Mouse (Mus musculus): Measurements from ENCODE around the gene Tbc1d10a. TPM values are rescaled to one million over a fixed set of nuclear protein-coding genes. Genes with fewer than 3 reads are reported as not detected.
"Not testable (repeated sequence)": the region's sequence is repeated elsewhere in the genome, so short reads cannot be mapped to it uniquely, and the experiment has no call there.

The Tbc1d10a gene
- total RNA-seq, 1 experiment from 2014 or later = 24.8 TPM

DNA sequence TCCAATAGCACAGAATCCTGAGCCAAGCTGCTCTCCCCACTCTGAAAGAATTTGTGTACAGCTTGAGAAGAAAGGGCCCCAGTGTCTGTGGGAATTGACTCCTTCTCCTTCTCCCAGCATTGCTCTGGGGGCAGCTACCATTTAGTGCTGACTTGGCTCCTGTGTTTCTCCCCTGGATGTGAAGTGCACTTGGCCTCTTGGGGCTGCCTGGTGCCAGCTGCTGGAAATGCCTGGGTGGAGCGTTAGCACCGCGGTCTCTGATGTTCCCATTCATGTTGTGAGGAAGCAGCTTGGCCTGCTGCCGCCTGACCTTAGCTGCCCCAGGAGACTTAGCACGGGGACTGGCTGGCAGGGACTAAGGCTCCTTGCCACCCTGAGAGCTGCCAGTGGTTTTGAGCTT lies 12.0 kb upstream of the Tbc1d10a start:
- ATAC-seq (ENCODE audit: extremely low read depth, insufficient number of reproducible peaks, low FRiP score, poor library complexity, severe bottlenecking) = no peak

DNA sequence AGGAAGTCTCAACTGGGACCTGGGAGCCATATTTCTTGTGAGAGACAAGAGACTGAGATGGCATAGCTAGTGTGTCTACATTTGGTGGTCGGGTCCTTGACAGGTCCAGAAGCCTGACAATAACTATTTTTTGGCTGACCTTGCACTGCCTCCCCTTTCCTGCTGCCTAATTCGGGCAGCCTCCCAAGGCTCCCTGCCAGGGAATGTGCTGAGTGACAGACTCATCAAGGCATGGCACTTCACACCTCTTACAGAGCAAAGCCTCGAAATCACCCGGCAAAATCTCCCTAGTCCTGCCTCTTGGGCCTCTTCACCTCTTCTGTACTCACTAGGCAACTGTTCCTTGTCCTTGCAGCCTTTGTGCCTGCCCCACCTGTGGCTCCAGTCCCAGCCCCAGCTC lies 8.9 kb upstream of the Tbc1d10a start:
- no peak for ATAC-seq (ENCODE audit: extremely low read depth, insufficient number of reproducible peaks, low FRiP score, poor library complexity, severe bottlenecking)

DNA sequence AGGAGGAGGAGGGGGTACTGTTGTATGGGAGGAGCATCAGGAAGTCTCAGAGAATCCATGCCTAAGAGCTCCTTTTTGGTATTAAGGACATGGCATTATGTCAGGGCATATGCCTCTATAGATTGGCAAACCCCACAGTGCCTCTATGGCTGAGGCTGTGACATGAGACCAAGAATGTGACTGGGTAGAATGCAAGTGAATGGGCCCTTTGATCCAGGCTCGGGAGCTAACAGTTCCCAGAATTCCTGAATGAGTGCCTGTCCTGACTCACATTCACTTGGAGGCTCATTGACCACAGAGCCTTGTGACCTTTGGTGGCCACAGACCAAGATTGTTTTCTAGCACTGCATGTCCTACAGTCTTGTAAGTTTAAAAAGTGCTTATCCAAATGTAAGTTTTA lies 4.5 kb upstream of the Tbc1d10a start:
- no peak for ATAC-seq (ENCODE audit: extremely low read depth, insufficient number of reproducible peaks, low FRiP score, poor library complexity, severe bottlenecking)

DNA sequence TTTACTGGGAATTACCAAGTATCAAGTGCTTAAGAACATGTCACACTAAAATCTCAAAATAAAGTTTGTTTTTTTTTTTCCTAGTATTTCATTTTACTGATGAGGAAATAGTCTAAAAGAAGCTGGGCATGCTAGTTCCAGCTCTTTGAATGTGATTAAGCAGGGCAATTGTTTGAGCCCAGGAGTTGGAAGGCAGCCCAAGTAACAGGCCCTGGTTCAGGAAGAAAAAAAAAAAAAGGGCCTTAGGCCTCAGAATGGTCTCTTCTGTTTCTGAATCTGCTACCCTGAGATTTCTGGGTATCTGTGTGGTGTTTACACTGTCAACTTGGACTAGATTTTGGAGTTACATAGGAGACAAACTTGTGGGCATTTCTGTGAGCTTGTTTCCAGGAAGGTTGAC lies 3.1 kb upstream of the Tbc1d10a start:
- no peak for ATAC-seq (ENCODE audit: extremely low read depth, insufficient number of reproducible peaks, low FRiP score, poor library complexity, severe bottlenecking)

DNA sequence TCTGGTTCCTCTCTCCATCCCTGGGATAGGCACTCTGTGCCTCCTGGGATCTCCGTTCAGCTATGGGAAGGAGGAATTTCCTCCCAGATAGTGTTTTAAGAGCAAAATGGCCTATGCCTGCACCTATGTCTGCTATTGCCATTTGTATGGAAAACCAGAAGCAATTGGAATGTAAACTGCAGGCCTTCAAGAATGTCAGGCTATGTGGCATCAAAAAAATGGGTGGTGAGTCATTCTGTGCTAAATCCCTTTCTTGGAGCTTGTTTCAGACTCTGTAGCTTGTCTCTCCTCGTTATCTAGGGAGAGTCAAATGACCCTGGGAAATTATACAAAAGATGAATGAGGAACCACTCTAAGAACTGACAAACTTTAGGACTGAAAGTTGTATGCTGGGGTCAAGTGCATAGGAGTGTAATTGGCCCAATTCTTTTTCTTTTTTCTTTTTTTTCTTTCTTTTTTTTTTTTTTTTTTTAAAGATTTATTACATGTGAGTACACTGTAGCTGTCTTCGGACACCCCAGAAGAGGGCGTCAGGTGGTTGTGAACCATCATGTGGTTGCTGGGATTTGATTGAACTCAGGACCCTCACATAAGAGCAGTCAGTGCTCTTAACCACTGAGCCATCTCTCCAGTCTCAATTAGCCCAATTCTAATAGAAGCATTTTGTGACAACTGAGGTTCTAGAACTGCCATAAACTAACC lies 2.2 kb upstream of the Tbc1d10a start:
- ATAC-seq (ENCODE audit: extremely low read depth, insufficient number of reproducible peaks, low FRiP score, poor library complexity, severe bottlenecking) = no peak

DNA sequence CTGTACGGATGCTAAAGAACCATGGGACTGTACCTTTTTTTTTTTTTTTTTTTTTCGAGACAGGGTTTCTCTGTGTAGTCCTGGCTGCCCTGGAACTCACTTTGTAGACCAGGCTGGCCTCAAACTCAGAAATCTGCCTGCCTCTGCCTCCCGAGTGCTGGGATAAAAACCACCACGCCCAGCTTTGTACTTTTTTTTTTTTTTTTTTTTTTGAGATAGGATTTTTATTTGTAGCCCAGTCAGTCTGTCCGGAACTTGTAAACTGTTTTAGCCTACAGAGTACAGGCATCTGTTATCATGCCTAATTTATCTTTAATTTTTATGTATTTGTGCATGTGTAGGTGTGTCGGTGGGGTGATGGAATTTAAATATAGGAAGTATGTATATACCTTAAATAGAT lies 1.1 kb upstream of the Tbc1d10a start:
- not testable (repeated sequence) for ATAC-seq (ENCODE audit: extremely low read depth, insufficient number of reproducible peaks, low FRiP score, poor library complexity, severe bottlenecking)

DNA sequence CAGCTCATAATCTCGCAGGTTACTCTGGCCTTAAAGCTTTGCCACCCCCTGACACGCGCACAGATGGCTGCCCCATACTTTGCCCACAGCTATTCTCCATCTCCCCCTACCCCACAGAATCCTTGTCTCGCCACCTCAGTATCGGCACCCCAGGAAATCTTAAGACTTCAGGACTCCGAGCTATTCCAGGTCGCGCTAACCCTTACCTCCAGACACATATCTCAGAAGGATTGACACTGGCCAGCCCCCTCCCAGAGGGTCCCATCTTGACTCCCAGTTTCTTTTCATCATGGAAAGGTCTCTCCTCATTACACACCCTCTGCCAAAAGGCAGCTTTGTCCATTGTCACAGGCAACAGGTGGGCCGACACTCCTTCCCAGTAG lies 720 bp downstream of the Tbc1d10a start:
- no peak for ATAC-seq (ENCODE audit: extremely low read depth, insufficient number of reproducible peaks, low FRiP score, poor library complexity, severe bottlenecking)

DNA sequence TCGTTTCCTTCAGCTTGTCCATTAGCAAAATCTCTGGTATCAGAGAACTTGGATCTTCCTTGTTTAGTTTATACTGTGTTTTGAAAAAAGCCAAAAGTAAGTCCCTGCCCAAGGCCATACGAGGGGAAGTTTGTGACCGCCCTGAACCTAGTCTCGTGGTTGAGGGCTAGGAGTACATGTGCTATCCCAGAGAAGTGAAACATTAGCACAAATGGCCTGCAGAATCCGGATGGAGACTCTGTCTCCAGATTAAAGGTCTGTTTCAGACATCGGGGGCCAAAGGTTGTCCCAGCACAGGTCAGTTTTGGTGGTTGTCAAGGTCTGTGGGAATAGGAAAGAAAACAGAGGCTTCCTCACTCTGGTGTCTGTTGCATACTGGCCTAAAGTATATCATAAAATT lies 2.6 kb downstream of the Tbc1d10a start:
- no peak for ATAC-seq (ENCODE audit: extremely low read depth, insufficient number of reproducible peaks, low FRiP score, poor library complexity, severe bottlenecking)

DNA sequence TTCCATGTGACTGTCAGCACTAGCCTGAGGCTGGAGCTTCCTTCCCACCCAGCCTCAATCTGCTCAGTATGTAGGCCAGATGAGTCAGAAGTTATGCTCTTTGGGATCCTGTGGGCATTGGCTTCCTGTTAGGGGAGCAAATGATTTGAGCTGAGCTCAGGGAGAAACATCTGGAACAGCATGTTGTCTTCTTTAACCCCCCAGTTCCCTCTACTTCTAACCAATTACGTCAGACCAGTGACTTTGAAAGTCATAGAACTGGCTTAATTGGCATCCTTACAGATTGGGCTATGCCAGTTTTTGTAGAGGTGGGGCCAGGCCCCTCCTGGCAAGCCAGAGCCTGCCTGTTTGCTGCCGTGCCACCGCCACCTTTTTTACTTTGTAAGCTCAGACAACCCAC lies 4.1 kb downstream of the Tbc1d10a start:
- no peak for ATAC-seq (ENCODE audit: extremely low read depth, insufficient number of reproducible peaks, low FRiP score, poor library complexity, severe bottlenecking)

DNA sequence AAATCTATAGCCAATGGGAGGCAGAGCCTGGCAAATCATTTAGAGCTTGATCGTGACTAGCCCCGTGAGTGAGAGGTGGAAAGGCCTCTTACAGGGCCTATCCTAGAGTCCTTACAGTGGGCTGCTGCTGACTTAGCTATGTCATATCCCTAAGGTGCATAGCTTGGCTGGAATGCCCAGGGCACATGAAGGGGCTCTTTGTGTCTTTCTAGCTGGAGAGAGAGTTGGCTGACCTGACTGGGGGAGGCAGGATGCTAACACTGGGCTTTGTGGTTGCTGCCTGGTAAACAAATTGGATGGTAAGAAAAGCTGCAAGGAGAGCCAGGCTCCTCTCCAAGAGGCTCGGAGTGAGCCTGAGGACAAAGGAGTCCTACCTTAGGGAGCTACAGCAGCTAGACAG lies 6.2 kb downstream of the Tbc1d10a start:
- no peak for ATAC-seq (ENCODE audit: extremely low read depth, insufficient number of reproducible peaks, low FRiP score, poor library complexity, severe bottlenecking)

DNA sequence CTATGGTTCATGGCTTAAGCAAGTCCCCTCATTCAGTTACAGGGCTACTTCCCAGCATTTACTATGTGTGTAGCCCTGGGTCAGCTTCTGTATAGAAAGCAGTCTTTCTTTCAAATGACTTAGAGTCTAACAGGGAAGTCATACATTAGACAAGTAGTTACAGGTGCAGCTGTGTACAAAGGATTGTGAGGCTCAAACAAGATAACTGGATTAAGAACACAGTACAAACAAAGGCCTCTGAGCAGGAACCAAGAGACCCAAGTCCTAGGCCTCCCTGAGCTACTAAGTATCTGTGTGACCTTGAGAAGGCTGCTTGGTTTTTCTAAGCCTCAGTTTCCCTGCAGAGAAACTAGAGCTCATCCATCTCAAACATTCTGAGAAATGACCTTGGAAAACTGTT lies 6.8 kb downstream of the Tbc1d10a start:
- ATAC-seq (ENCODE audit: extremely low read depth, insufficient number of reproducible peaks, low FRiP score, poor library complexity, severe bottlenecking) = no peak

DNA sequence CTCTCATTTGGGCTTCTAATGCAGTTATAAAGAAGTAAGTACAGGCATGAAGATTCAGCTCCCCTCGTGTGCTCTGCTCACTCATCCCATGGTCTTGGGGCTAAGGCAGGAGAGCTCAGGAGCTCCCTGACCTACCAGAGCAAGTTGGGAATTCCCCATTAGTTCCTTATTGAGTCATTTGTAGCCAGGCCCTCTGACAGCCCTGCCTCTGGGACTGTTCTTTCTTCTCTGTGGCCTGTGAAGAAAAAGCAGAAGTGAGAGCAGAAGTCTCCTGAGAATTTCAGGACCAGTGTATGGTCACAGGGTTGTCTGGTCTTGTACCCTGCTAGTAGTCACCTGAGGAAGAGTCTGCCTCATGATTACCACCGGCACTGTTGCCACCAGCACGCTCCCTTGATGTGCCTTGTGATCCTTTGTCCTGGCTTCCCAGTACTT lies 9.0 kb downstream of the Tbc1d10a start:
- ATAC-seq (ENCODE audit: extremely low read depth, insufficient number of reproducible peaks, low FRiP score, poor library complexity, severe bottlenecking) = peak; percentile 89

DNA sequence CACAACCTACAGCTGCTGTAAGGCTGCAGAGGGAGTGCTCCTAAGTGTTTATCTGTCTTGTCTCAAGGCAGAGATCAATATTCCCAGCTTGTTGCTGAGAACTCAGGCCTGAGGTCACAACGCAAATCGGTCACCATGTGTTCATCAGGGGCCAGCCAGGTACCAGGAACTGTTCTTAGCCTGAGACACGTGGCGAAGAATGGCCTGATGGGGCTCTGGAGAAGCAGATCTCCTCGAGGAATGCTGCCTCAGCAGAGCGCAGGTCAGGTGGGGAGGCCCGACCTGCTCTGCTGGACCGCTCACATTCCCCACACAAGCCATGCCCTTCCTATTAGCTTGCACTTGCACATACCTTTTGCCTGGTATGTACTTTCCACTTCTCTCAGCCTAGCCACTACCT lies 10.0 kb downstream of the Tbc1d10a start:
- no peak for ATAC-seq (ENCODE audit: extremely low read depth, insufficient number of reproducible peaks, low FRiP score, poor library complexity, severe bottlenecking)

DNA sequence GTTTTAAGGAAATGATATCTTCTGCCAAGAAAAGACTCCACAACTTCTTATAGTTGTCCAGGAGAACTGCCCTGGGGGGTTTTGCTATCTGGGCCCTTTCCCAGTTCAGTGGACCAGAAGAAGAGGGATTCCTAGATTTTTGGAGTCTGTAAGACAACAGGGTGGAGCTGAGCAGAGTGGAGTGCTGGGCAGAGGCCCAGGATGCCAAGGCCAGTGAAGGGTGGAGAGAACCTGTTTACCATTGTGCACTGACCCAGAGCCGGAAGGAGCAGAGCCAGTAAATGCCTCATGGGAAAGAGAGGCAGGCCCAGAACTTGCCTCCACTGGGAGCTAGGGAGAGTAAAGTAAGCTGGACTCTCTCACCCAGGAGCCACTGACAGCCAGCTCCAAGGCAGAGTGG lies 11.1 kb downstream of the Tbc1d10a start:
- ATAC-seq (ENCODE audit: extremely low read depth, insufficient number of reproducible peaks, low FRiP score, poor library complexity, severe bottlenecking) = no peak

DNA sequence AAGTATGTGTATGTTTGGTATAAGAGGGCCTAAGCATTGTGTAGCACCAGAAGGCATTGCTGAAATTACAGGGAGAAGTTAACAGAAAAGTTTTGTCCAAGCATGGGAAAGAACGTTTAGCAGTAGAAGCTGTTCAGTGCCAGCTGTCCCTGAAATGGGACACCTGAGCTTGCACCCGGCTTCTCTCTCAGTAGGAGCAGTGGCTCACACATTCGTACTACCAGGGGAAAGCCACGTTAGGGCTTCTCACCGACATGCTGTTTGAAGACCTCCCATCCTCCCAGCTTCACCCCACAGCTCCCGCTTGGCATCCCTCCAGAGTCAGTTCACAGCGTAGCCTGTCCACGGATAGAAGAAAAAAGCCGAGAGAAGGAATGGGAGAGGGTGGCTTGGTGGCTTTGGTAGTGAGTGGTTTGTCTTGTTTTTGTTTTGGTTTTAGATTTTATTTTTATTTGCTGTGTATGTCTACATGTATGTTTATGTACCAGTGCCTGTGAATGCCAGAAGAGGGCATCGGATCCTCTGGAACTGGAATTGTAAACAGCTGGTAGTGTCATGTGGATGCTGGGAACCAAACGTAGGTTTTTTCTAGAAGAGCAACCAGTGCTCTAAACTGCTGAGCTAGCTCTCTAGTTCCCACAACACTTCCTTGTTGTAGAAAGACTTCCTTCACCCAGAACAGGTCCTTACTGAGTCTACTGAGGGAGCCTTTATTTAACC lies 15.6 kb downstream of the Tbc1d10a start:
- no peak for ATAC-seq (ENCODE audit: extremely low read depth, insufficient number of reproducible peaks, low FRiP score, poor library complexity, severe bottlenecking)

DNA sequence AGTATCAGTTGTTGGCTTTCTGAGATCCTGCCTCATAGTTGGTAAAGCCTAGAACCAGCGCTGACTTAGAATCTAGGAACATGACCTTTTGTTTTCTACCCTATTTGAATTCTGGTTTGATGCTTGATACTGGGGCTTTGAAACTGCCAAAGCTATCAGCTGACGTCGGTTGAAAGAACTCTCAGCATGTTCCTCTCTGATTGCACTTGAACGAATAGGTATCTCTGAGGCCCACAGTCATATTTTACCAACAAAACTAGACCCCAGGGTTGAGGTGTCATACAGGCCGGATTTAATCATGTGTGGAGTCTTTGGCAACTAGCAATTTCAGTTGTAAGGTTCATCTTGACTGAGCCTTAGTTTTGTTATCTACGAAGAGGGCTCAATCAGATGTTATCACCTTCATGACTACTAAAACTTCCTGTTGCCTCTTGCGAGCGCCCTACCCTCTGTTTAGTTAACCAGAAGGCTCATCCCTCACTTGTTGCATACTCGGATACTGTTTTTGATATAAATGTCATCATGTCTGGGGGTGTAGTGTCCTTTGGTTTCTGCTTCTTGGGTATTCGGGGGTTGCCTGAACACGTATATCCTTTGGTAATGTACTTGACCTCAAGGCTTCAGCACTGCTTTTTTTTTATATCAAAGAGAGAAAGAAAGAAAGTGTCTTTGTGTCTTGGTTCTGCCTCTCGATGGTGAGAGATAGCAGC lies 16.6 kb downstream of the Tbc1d10a start:
- no peak for ATAC-seq (ENCODE audit: extremely low read depth, insufficient number of reproducible peaks, low FRiP score, poor library complexity, severe bottlenecking)

DNA sequence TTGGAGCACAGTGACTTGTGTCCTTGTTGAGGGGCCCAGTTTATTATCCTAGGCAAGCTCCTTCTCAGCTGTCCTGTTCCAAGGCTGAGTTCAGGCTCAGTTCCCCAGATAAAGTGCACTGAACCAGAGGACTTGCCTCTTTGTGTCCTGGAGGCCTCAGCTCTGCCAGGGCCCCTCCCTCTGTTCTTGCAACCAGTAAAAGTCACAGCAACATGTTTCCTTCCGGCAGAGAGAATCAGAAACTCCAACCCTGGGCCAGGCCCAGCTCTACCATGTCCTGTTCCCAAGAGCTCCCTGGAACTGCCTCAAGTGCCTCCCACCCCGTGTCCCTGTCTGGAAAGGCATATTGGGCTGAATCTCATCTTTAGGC lies 17.1 kb downstream of the Tbc1d10a start:
- no peak for ATAC-seq (ENCODE audit: extremely low read depth, insufficient number of reproducible peaks, low FRiP score, poor library complexity, severe bottlenecking)

DNA sequence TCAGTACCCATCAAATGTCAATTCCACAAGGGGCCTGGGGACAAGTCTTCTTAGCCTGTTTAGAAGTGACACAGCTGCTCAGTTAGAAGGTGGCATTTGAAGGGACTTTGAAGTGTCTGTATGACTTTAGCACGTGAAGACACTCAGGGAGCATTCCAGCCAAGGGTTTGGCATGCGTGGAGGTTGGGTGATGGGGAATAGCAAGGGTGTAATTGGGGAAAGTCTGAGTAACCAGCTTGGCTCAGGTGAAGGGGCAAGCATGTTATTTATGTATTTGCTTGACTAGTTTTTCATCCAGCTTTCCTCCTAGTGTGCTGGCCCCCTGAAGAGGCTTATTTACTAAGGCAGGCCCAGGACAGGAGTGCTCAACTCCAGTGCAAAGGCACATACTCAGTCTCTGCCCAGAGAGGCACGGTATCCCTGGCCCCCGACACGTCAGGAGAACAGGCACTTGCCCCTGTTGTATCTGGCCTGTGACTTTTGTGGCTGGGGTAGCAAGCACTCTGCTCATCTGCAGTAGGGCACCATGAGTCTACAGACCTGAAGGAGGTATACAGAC lies 18.6 kb downstream of the Tbc1d10a start:
- ATAC-seq (ENCODE audit: extremely low read depth, insufficient number of reproducible peaks, low FRiP score, poor library complexity, severe bottlenecking) = no peak

DNA sequence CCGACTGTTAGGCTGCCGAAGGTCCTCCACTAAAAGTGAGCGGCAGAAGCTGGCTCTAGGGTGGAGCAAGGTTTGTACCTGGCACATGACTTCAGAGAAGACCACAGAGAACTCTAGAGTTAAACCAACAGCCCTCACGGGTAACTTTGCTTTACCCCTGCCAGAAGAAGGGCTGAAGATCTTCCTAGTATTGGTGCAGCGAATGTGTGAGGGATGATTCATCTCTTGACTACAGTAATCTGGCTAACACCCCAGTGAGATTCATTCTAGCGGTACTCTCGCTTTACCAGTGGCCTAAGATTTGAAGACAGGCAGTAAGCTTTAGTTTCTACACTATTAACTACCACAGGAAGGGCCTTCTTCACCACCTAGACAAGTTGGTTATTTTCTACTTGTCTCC lies 19.4 kb downstream of the Tbc1d10a start:
- ATAC-seq (ENCODE audit: extremely low read depth, insufficient number of reproducible peaks, low FRiP score, poor library complexity, severe bottlenecking) = no peak

DNA sequence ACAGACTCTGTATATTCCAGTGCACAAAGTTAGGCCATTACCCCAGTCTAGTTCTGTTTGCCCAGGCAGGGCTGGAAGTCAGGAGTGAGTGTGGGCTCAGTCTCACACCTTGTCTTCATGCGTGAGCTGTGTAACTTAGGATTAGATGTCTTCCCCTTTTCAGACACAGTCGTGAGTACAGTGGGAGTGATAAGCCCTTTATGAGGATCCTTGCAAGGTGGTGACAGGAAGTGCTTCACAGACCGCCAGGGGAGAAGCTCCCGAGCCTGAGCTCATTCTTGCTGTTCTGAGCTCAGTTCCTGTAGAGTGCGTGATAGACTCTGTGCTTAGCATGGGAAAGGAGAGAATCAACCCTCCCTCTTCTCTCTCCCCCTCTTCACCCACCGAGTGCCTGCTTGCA lies 20.0 kb downstream of the Tbc1d10a start:
- no peak for ATAC-seq (ENCODE audit: extremely low read depth, insufficient number of reproducible peaks, low FRiP score, poor library complexity, severe bottlenecking)

Data from neutrophil, adult 5-6 weeks (primary cell).